Mouse (Mus musculus) lung, embryonic 14.5 days (tissue): ENCODE measurements at regions not wholly inside any gene's neighbourhood (a gene's known extent, or its start where the extent isn't known, plus 50 kb on each side); places are given as distances from the start of the nearest gene placed in this dataset.

Experiments
- ATAC-seq: fragments of 200-750 bp; cut with Nextera tagmentation; 2 replicates; pipeline ENCODE4 v1.8.0; 2017; ENCODE audit warnings: mild to moderate bottlenecking, moderate TSS enrichment, moderate library complexity; ENCODE audit not compliant: insufficient read depth
- DNase-seq: peaks from one replicate; pipeline ENCODE4 v3.0.0-alpha.2; 2015
- H3K27ac ChIP-seq: fragments of 300-500 bp; sonication (generic); 2 replicates; pipeline ENCODE4 v1.5.1; 2014; ENCODE audit warnings: low read depth, mild to moderate bottlenecking, moderate library complexity
- H3K27me3 ChIP-seq: fragments of 300-500 bp; sonication (generic); 2 replicates; pipeline ENCODE4 v1.6.1; 2014; ENCODE audit warnings: low read length, control low read depth; ENCODE audit not compliant: insufficient read depth
- H3K36me3 ChIP-seq: fragments of 300-500 bp; sonication (generic); 2 replicates; pipeline ENCODE4 v1.6.1; 2014; ENCODE audit warnings: control low read depth; ENCODE audit not compliant: insufficient read depth
- H3K4me1 ChIP-seq: fragments of 300-500 bp; sonication (generic); 2 replicates; pipeline ENCODE4 v1.6.1; 2014; ENCODE audit warnings: antibody characterized with exemption, control low read depth; ENCODE audit not compliant: insufficient read depth
- H3K4me2 ChIP-seq: fragments of 300-500 bp; sonication (generic); 2 replicates; pipeline ENCODE4 v1.6.1; 2014; ENCODE audit warnings: mild to moderate bottlenecking
- H3K4me3 ChIP-seq: fragments of 300-500 bp; sonication (generic); 2 replicates; pipeline ENCODE4 v1.5.1; 2014; ENCODE audit warnings: low read depth, low read length
- H3K9ac ChIP-seq: fragments of 300-500 bp; sonication (generic); 2 replicates; pipeline ENCODE4 v1.6.1; 2014
- H3K9me3 ChIP-seq: fragments of 300-500 bp; sonication (generic); 2 replicates; pipeline ENCODE4 v1.6.1; 2016; ENCODE audit warnings: low read depth, low read length, control low read depth
- CTCF ChIP-seq: IDR thresholded peaks from 2 replicates; pipeline ENCODE4 v1.5.1; 2016; ENCODE audit warnings: antibody characterized with exemption, low read depth
- WGBS: fragments of 180-500 bp; shearing (Covaris S2); extraction: QIAGEN DNeasy Blood & Tissue Kit; methylation state at CpG from one replicate; pipeline ENCODE4 v1.1.7; 2014; 5-methylcytosine and 5-hydroxymethylcytosine counted together

GRCm38 (mm10) chr3:120982795-120983555 lies 188.5 kb downstream of the Rwdd3 start:
- Histone ChIP-seq H3K9ac (no peak overlapping the region), H3K36me3 (no peaks in the 10 kb centered on the region), H3K27ac (no peak overlapping the region), H3K4me2 (no peak overlapping the region), H3K4me1 (no peaks in the 10 kb centered on the region), H3K4me3 (no peak overlapping the region), H3K27me3 (no peaks in the 10 kb centered on the region), H3K9me3 (no peaks in the 10 kb centered on the region)
- ATAC-seq: no peak
- WGBS: 39% methylated on average over 10 of the region's 10 CpGs
- TF ChIP-seq CTCF: no peak
- no peak for DNase-seq

DNA sequence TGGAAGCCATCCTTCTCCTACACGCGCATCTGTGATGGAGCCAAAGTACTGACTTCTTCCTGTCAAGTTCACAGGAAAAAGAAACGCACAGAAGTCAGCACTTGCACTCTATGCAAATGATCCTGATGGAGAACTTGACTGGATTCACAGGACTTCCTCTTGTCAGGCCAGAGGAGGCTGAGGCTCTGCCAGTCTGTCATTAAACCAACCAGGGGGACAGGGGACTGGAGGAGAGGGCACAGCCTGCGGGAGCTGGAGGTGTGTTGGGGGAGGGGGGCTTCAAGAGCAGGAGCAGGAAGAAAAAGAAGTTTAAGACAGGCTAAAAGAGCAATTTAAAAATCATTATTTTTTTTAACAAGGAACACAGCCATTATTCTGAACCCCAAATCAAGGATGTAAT lies 189.3 kb downstream of the Rwdd3 start:
- Histone ChIP-seq H3K36me3 (no peaks in the 10 kb centered on the region), H3K4me3 (no peak overlapping the region), H3K9ac (no peak overlapping the region), H3K4me2 (no peak overlapping the region), H3K27me3 (no peaks in the 10 kb centered on the region), H3K9me3 (no peaks in the 10 kb centered on the region), H3K27ac (no peak overlapping the region), H3K4me1 (no peaks in the 10 kb centered on the region)
- no peak for TF ChIP-seq CTCF
- WGBS: 29% methylated on average over 4 of the region's 4 CpGs
- no peak for DNase-seq
- ATAC-seq: no peak

- Histone ChIP-seq H3K27me3 (no peaks in the 10 kb centered on the region), H3K36me3 (no peaks in the 10 kb centered on the region), H3K27ac (no peak overlapping the region), H3K4me3 (no peak overlapping the region), H3K9me3 (no peaks in the 10 kb centered on the region), H3K4me1 (no peaks in the 10 kb centered on the region), H3K9ac (no peak overlapping the region), H3K4me2 (no peak overlapping the region)
- DNase-seq (no peak), ATAC-seq (no peak)
- TF ChIP-seq CTCF: no peak
- 76% methylated on average over 14 of the region's 14 CpGs for WGBS
Measured at GRCm38 (mm10) chr3:120970746-120971466, 200.6 kb downstream of the Rwdd3 start.

- ATAC-seq: no peak
- TF ChIP-seq CTCF: no peak
- Histone ChIP-seq H3K9ac (no peak overlapping the region), H3K4me1 (no peaks in the 10 kb centered on the region), H3K36me3 (no peaks in the 10 kb centered on the region), H3K4me2 (no peak overlapping the region), H3K27me3 (no peaks in the 10 kb centered on the region), H3K27ac (no peak overlapping the region), H3K9me3 (no peaks in the 10 kb centered on the region), H3K4me3 (no peak overlapping the region)
- DNase-seq: no peak
- 81% methylated on average over 8 of the region's 8 CpGs for WGBS
Measured at GRCm38 (mm10) chr3:120946906-120947305, 224.6 kb downstream of the Rwdd3 start.

DNA sequence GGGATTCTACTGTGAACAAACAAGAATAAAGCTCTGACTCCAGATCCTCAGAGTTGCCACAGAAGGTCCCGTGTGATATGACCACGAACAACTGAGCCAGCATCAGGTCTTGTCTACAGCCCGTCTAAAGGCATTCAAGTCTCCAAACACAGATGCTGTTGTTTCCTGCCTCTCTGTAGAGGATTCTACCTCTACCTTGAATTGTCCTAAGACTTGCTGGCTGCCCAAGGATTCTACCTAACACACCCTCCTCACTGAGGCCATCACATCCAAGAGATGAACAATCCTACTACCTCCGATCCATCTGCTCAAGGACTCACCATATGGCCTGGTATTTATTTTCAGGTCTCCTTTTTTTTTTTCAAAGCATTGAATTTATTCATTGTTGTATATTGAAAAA lies 237.1 kb downstream of the Rwdd3 start:
- no peaks in the 10 kb centered on the region for H3K4me1 ChIP-seq
- H3K9me3 ChIP-seq: no peaks in the 10 kb centered on the region
- DNase-seq: no peak
- H3K4me2 ChIP-seq: no peak overlapping the region
- no peaks in the 10 kb centered on the region for H3K27me3 ChIP-seq
- 93% methylated on average over 4 of the region's 4 CpGs for WGBS
- H3K27ac ChIP-seq: no peak overlapping the region
- ATAC-seq: no peak
- no peak overlapping the region for H3K4me3 ChIP-seq
- no peak overlapping the region for H3K9ac ChIP-seq
- no peaks in the 10 kb centered on the region for H3K36me3 ChIP-seq
- TF ChIP-seq CTCF: no peak

GRCm38 (mm10) chr3:120920351-120920750 lies 251.1 kb downstream of the Rwdd3 start:
- Histone ChIP-seq H3K4me1 (no peaks in the 10 kb centered on the region), H3K36me3 (no peaks in the 10 kb centered on the region), H3K4me2 (no peak overlapping the region), H3K27ac (no peak overlapping the region), H3K9me3 (no peaks in the 10 kb centered on the region), H3K4me3 (no peak overlapping the region), H3K27me3 (no peaks in the 10 kb centered on the region), H3K9ac (no peak overlapping the region)
- no peak for TF ChIP-seq CTCF
- 78% methylated on average over 2 of the region's 2 CpGs for WGBS
- DNase-seq (no peak), ATAC-seq (no peak)

DNA sequence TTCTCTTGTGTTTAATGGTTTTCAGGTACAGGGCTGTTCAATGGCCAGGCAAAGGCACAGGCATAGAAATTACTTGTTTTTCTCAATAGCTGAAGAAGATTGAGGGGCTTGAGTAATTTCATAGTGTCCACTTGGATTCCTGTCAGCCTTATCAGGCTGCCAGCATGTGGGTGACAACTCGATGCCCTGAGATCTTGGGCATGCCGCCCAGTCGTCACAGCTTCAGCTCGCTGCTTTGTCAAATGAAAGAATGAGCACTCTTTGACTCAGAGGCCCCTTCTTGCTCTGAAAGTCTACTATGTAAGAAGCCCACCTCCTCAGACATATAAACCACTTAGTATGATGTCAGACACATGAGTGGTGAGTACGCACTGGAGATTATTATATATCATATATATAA lies 272.6 kb downstream of the Rwdd3 start:
- H3K27me3 ChIP-seq: no peaks in the 10 kb centered on the region
- DNase-seq: no peak
- H3K9me3 ChIP-seq: no peaks in the 10 kb centered on the region
- H3K27ac ChIP-seq: no peak overlapping the region
- H3K4me1 ChIP-seq: no peaks in the 10 kb centered on the region
- WGBS: 74% methylated on average over 5 of the region's 5 CpGs
- H3K36me3 ChIP-seq: no peaks in the 10 kb centered on the region
- H3K4me3 ChIP-seq: no peak overlapping the region
- H3K9ac ChIP-seq: no peak overlapping the region
- no peak overlapping the region for H3K4me2 ChIP-seq
- TF ChIP-seq CTCF: no peak
- no peak for ATAC-seq
